ENCODE assay signal across 21 mouse cellular contexts in genomic region chr16:6098116-6098515, GRCm38 (mm10).
A peak's percentile ranks its signal among the peaks of the same experiment; 100 is the strongest.
DNase-seq lines count a peak whose midpoint lies in the region; ATAC-seq lines count a peak whose summit lies in the region.
"Had no signal": no experiment of that assay in that cellular context is flagged by ENCODE, and none has a peak within 500 bp of the region (broad histone marks: within the 10 kb centered on the region; RNA-seq: fewer than 3 reads in every experiment).

No protein-coding gene starts in this region.

- ATAC-seq in midbrain, embryonic 11.5 days (ENCODE audit: low FRiP score) = no peak
- peak; percentile 16; the same call in 1 of the 2 replicates for ATAC-seq in liver, embryonic 11.5 days (replicated peaks; ENCODE audit: low FRiP score)
- ATAC-seq in liver, embryonic 15.5 days (ENCODE audit: insufficient read depth) = peak; percentile 19; the same call in 1 of the 2 replicates
- ATAC-seq: forebrain, embryonic 15.5 days had no signal

- H3K9me3 ChIP-seq in midbrain, embryonic 11.5 days (ENCODE audit: control insufficient read depth, low read length) = no peaks in the 10 kb centered on the region
- no peaks in the 10 kb centered on the region for H3K9me3 ChIP-seq in midbrain, embryonic 10.5 days (replicated peaks)
- no peaks in the 10 kb centered on the region for H3K9me3 ChIP-seq in liver, embryonic 11.5 days (ENCODE audit: control insufficient read depth, low read length)
- no peaks in the 10 kb centered on the region for H3K9me3 ChIP-seq in liver, embryonic 15.5 days (replicated peaks)
- H3K9me3 ChIP-seq: embryonic facial prominence, embryonic 15.5 days; forebrain, embryonic 10.5 days; forebrain, embryonic 15.5 days; heart, embryonic 10.5 days; hindbrain, embryonic 13.5 days had no signal

- H3K4me1 ChIP-seq in midbrain, embryonic 11.5 days (ENCODE audit: control insufficient read depth, insufficient read depth, low read length) = peaks cover 7% of the 10 kb centered on the region; the same call in 1 of the 2 replicates
- peaks cover 21% of the 10 kb centered on the region for H3K4me1 ChIP-seq in midbrain, embryonic 10.5 days
- H3K4me1 ChIP-seq in liver, embryonic 11.5 days (replicated peaks; ENCODE audit: control insufficient read depth, insufficient read depth, low read length) = peaks cover 8% of the 10 kb centered on the region
- H3K4me1 ChIP-seq in liver, embryonic 15.5 days (replicated peaks) = peaks cover 66% of the 10 kb centered on the region
- H3K4me1 ChIP-seq: embryonic facial prominence, embryonic 15.5 days; forebrain, embryonic 15.5 days; heart, embryonic 10.5 days had no signal

- no peak overlapping the region for H3K4me3 ChIP-seq in midbrain, embryonic 11.5 days (ENCODE audit: low read depth, low read length)
- H3K4me3 ChIP-seq in midbrain, embryonic 10.5 days = no peak overlapping the region
- H3K4me3 ChIP-seq in liver, embryonic 11.5 days (ENCODE audit: low read depth, low read length) = no peak overlapping the region
- no peak overlapping the region for H3K4me3 ChIP-seq in liver, embryonic 15.5 days (replicated peaks)
- H3K4me3 ChIP-seq: embryonic facial prominence, embryonic 15.5 days; erythroblast, embryonic 14.5 days; forebrain, embryonic 10.5 days; forebrain, embryonic 15.5 days; heart, embryonic 10.5 days; hindbrain, embryonic 13.5 days had no signal

- peaks cover 3% of the 10 kb centered on the region; the same call in 1 of the 2 replicates for H3K27me3 ChIP-seq in midbrain, embryonic 11.5 days (ENCODE audit: control insufficient read depth, insufficient read depth, low read length)
- peaks cover 30% of the 10 kb centered on the region for H3K27me3 ChIP-seq in midbrain, embryonic 10.5 days (ENCODE audit: low read depth, poor library complexity, severe bottlenecking)
- no peaks in the 10 kb centered on the region for H3K27me3 ChIP-seq in liver, embryonic 11.5 days (replicated peaks; ENCODE audit: control insufficient read depth, insufficient read depth, low read length)
- H3K27me3 ChIP-seq in liver, embryonic 15.5 days = no peaks in the 10 kb centered on the region
- H3K27me3 ChIP-seq: embryonic facial prominence, embryonic 15.5 days; forebrain, embryonic 15.5 days; hindbrain, embryonic 13.5 days had no signal

- DNase-seq in midbrain, embryonic 11.5 days (ENCODE audit: low spot score, missing footprints) = peak; percentile 76
- no peak for DNase-seq in midbrain, embryonic 10.5 days (ENCODE audit: low spot score)
- no peak for DNase-seq in liver, embryonic 11.5 days (ENCODE audit: low spot score)
- DNase-seq in kidney, postnatal 10 days = no peak
- DNase-seq in ovary, postnatal 36 days (ENCODE audit: low spot score) = no peak
- DNase-seq: adrenal gland, adult 8-10 months; adrenal gland, postnatal 36 days; cerebellum, adult 11 months; cerebellum, adult 8-10 months; cerebellum, postnatal 14 days; embryo, embryonic 11 days; gastrocnemius, postnatal 36 days; heart, adult 18-20 months; heart, postnatal 10 days had no signal

- no peaks in the 10 kb centered on the region for H3K36me3 ChIP-seq in midbrain, embryonic 11.5 days (ENCODE audit: control insufficient read depth, insufficient read depth, low read length)
- no peaks in the 10 kb centered on the region for H3K36me3 ChIP-seq in midbrain, embryonic 10.5 days
- no peaks in the 10 kb centered on the region for H3K36me3 ChIP-seq in liver, embryonic 11.5 days (ENCODE audit: control insufficient read depth, insufficient read depth, low read length)
- no peaks in the 10 kb centered on the region for H3K36me3 ChIP-seq in liver, embryonic 15.5 days (replicated peaks)
- H3K36me3 ChIP-seq: embryonic facial prominence, embryonic 15.5 days; forebrain, embryonic 10.5 days; forebrain, embryonic 15.5 days; heart, embryonic 10.5 days; hindbrain, embryonic 13.5 days had no signal

- WGBS in midbrain, embryonic 11.5 days = 93% methylated on average over 3 of the region's 3 CpGs
- WGBS in midbrain, embryonic 10.5 days = 93% methylated on average over 3 of the region's 3 CpGs
- 65% methylated on average over 3 of the region's 3 CpGs for WGBS in liver, embryonic 11.5 days
- 52% methylated on average over 3 of the region's 3 CpGs for WGBS in liver, embryonic 15.5 days (ENCODE audit: insufficient replicate concordance)

- no peak overlapping the region for H3K27ac ChIP-seq in midbrain, embryonic 11.5 days (ENCODE audit: low read depth, low read length)
- no peak overlapping the region for H3K27ac ChIP-seq in midbrain, embryonic 10.5 days (replicated peaks)
- H3K27ac ChIP-seq in liver, embryonic 11.5 days (ENCODE audit: low read depth, low read length) = no peak overlapping the region
- peak overlapping the region; percentile 97 for H3K27ac ChIP-seq in liver, embryonic 15.5 days (replicated peaks)
- H3K27ac ChIP-seq: embryonic facial prominence, embryonic 15.5 days; forebrain, embryonic 10.5 days; forebrain, embryonic 15.5 days; heart, embryonic 10.5 days; hindbrain, embryonic 13.5 days had no signal

- H3K9ac ChIP-seq in midbrain, embryonic 11.5 days (ENCODE audit: low read length) = no peak overlapping the region
- H3K9ac ChIP-seq in liver, embryonic 11.5 days (ENCODE audit: low read depth, low read length) = no peak overlapping the region
- H3K9ac ChIP-seq in liver, embryonic 15.5 days = 0 out of 2 replicates have a peak overlapping the region, but pooled peaks have one; percentile 22
- H3K9ac ChIP-seq: embryonic facial prominence, embryonic 15.5 days; forebrain, embryonic 15.5 days; hindbrain, embryonic 13.5 days had no signal

- no peak overlapping the region for H3K4me2 ChIP-seq in midbrain, embryonic 11.5 days
- no peak overlapping the region for H3K4me2 ChIP-seq in liver, embryonic 11.5 days
- H3K4me2 ChIP-seq in liver, embryonic 15.5 days = peak overlapping the region; percentile 34
- H3K4me2 ChIP-seq: embryonic facial prominence, embryonic 15.5 days; forebrain, embryonic 15.5 days; hindbrain, embryonic 13.5 days had no signal
